In the genomic region with DNA sequence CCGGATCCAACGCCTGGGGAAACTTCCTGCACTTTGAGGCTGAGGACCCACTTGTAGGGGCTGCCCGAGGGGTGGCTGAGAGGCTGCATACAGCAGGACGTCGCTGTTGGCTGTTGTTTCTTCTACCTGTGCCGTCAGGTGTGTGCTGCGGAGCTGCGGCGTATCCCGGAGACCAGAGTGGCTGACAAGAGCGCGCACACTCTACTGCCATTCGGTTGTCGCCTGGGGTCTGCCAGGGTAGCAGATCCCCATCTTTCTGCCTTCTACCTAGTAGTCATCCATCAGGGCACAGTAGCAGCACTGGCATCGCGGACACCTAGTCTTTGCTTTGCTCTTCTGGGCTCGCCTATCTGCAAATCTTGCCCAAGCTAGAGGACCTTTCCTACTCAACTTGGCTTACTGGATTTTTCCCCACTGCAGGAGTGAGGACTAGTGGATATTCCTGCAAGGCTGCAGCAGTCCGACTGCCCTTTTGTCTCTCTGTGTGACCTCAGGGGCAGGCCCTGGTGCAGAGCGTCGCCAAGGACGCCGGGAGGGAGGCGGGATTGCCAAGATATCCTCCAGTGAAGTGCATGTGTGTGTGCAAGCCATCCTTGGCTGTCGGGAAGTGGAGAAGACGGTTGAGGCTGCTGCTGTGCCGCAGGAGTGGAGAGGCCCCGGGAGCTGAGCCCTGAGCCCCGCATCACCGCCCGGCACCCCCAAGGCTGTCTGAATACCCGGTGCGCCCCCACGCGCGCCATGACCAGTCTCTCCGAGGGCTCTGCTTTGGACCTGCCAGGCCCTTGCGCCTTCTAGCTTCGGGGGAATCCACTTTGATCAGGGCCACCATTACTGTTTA, we compare ENCODE assay signal across 8 mouse cellular contexts. TPM values are rescaled to one million over a fixed set of nuclear protein-coding genes. Genes with fewer than 3 reads are reported as not detected.
DNase-seq lines count a peak whose midpoint lies in the region; ATAC-seq and TF ChIP-seq lines count a peak whose summit lies in the region.

No protein-coding gene starts in this region.

- H3K36me3 ChIP-seq in forebrain, postnatal 0 days (ENCODE audit: insufficient read depth): no peaks in the 10 kb centered on the region
- no peaks in the 10 kb centered on the region for H3K36me3 ChIP-seq in intestine, embryonic 15.5 days
- no peaks in the 10 kb centered on the region for H3K36me3 ChIP-seq in liver, embryonic 11.5 days (ENCODE audit: control insufficient read depth, insufficient read depth, low read length)
- no peaks in the 10 kb centered on the region for H3K36me3 ChIP-seq in neural tube, embryonic 14.5 days (ENCODE audit: control insufficient read depth, insufficient read depth, low read length)

- TF ChIP-seq CTCF in forebrain, postnatal 0 days (IDR thresholded peaks at IDR 0.05; ENCODE audit: low read depth): no peak

- H3K4me2 ChIP-seq in forebrain, postnatal 0 days (ENCODE audit: low read depth): peak overlapping the region; percentile 89
- peak overlapping the region; percentile 94 for H3K4me2 ChIP-seq in intestine, embryonic 15.5 days (replicated peaks)
- peak overlapping the region; percentile 90 for H3K4me2 ChIP-seq in liver, embryonic 11.5 days
- H3K4me2 ChIP-seq in neural tube, embryonic 14.5 days (ENCODE audit: low read depth, low read length): peak overlapping the region; percentile 89

- no peak overlapping the region for H3K27ac ChIP-seq in forebrain, postnatal 0 days (ENCODE audit: low read depth, low read length)
- H3K27ac ChIP-seq in intestine, embryonic 15.5 days: no peak overlapping the region
- H3K27ac ChIP-seq in liver, embryonic 11.5 days (ENCODE audit: low read depth, low read length): no peak overlapping the region
- H3K27ac ChIP-seq in neural tube, embryonic 14.5 days (ENCODE audit: low read depth, low read length): 0 out of 2 replicates have a peak overlapping the region, but pooled peaks have one; percentile 24

- DNase-seq in cerebellum, postnatal 14 days: peak; percentile 7 to 12
- DNase-seq in adrenal gland, postnatal 10 days: peak; percentile 31
- peak; percentile 49 for DNase-seq in forebrain, postnatal 0 days
- DNase-seq in liver, embryonic 11.5 days (ENCODE audit: low spot score): peak; percentile 37
- no peak for DNase-seq in thymus, postnatal 14 days

- no peak for ATAC-seq in cerebellum, adult (ENCODE audit: insufficient number of reproducible peaks, low FRiP score, low TSS enrichment)
- peak; percentile 21 for ATAC-seq in forebrain, postnatal 0 days
- peak; percentile 15 for ATAC-seq in intestine, embryonic 15.5 days
- ATAC-seq in liver, embryonic 11.5 days (replicated peaks; ENCODE audit: low FRiP score): no peak
- ATAC-seq in neural tube, embryonic 14.5 days (ENCODE audit: low read depth): peak; percentile 28

- WGBS in forebrain, postnatal 0 days: 1% methylated on average over 38 of the region's 38 CpGs
- under 1% methylated on average over 38 of the region's 38 CpGs for whole genome bisulfite sequencing in intestine, embryonic 15.5 days
- under 1% methylated on average over 38 of the region's 38 CpGs for WGBS in liver, embryonic 11.5 days
- under 1% methylated on average over 38 of the region's 38 CpGs for WGBS in neural tube, embryonic 14.5 days

- H3K4me3 ChIP-seq in forebrain, postnatal 0 days (ENCODE audit: low read depth, low read length): peak overlapping the region; percentile 77
- peak overlapping the region; percentile 64 for H3K4me3 ChIP-seq in intestine, embryonic 15.5 days (replicated peaks)
- H3K4me3 ChIP-seq in liver, embryonic 11.5 days (ENCODE audit: low read depth, low read length): peak overlapping the region; percentile 64
- H3K4me3 ChIP-seq in neural tube, embryonic 14.5 days (ENCODE audit: low read depth, low read length): peak overlapping the region; percentile 55

- H3K9me3 ChIP-seq in forebrain, postnatal 0 days (ENCODE audit: low read length): no peaks in the 10 kb centered on the region
- H3K9me3 ChIP-seq in intestine, embryonic 15.5 days: no peaks in the 10 kb centered on the region
- H3K9me3 ChIP-seq in liver, embryonic 11.5 days (ENCODE audit: control insufficient read depth, low read length): no peaks in the 10 kb centered on the region
- no peaks in the 10 kb centered on the region for H3K9me3 ChIP-seq in neural tube, embryonic 14.5 days (ENCODE audit: control insufficient read depth, low read length)

- H3K4me1 ChIP-seq in forebrain, postnatal 0 days (ENCODE audit: insufficient read depth): 0 out of 2 replicates have a peak, but pooled peaks cover 9% of the 10 kb centered on the region
- H3K4me1 ChIP-seq in intestine, embryonic 15.5 days (replicated peaks): peaks cover 26% of the 10 kb centered on the region
- peaks cover 5% of the 10 kb centered on the region for H3K4me1 ChIP-seq in liver, embryonic 11.5 days (replicated peaks; ENCODE audit: control insufficient read depth, insufficient read depth, low read length)
- no peaks in the 10 kb centered on the region for H3K4me1 ChIP-seq in neural tube, embryonic 14.5 days (ENCODE audit: control insufficient read depth, insufficient read depth, low read length)

- H3K27me3 ChIP-seq in forebrain, postnatal 0 days (ENCODE audit: insufficient read depth, low read length): 0 out of 2 replicates have a peak, but pooled peaks cover 5% of the 10 kb centered on the region
- peaks cover 29% of the 10 kb centered on the region for H3K27me3 ChIP-seq in intestine, embryonic 15.5 days (replicated peaks)
- H3K27me3 ChIP-seq in liver, embryonic 11.5 days (replicated peaks; ENCODE audit: control insufficient read depth, insufficient read depth, low read length): peaks cover 43% of the 10 kb centered on the region
- no peaks in the 10 kb centered on the region for H3K27me3 ChIP-seq in neural tube, embryonic 14.5 days (ENCODE audit: control insufficient read depth, insufficient read depth, low read length)

- H3K9ac ChIP-seq in forebrain, postnatal 0 days: peak overlapping the region; percentile 59
- H3K9ac ChIP-seq in intestine, embryonic 15.5 days: peak overlapping the region; percentile 60
- no peak overlapping the region for H3K9ac ChIP-seq in liver, embryonic 11.5 days (ENCODE audit: low read depth, low read length)
- peak overlapping the region; percentile 76 for H3K9ac ChIP-seq in neural tube, embryonic 14.5 days (replicated peaks; ENCODE audit: low read depth, low read length)

RNA-seq across cellular contexts. Expression of a gene that starts 1.0 kb away (rescaled TPM):
- 10 to 100 TPM; 10.8 to 22.4 TPM for total RNA-seq in adrenal gland, postnatal 10 days (2021)
- total RNA-seq in forebrain, postnatal 0 days (2014; rRNA removed): 18.6 and 41.5 TPM in 2 replicates
- polyA plus RNA-seq in forebrain, postnatal 0 days (2015; fragmentation: Nextera tagmentation; extraction: Ambion mirVana): 2.9 and 7.7 TPM in 2 replicates
- 22.1 and 24.0 TPM in 2 replicates for polyA plus RNA-seq in intestine, embryonic 15.5 days (2015; fragmentation: Nextera tagmentation; extraction: Ambion mirVana)
- 3.8 and 5.1 TPM in 2 replicates for polyA plus RNA-seq in liver, embryonic 11.5 days (2014; fragmentation: Nextera tagmentation; extraction: Ambion mirVana)
- polyA plus RNA-seq in neural tube, embryonic 14.5 days (2014; fragmentation: Nextera tagmentation; extraction: Ambion mirVana): 57.5 and 68.8 TPM in 2 replicates

Comparison
In these comparisons a context has a peak if more than half of its experiments do, and no peak if none do; other contexts are left out.
1. ATAC-seq: peak in forebrain, postnatal 0 days (single experiment), intestine, embryonic 15.5 days (single experiment) and neural tube, embryonic 14.5 days (single experiment); none in cerebellum, adult (single experiment) and liver, embryonic 11.5 days (single experiment).
2. Peak in every context shown above with its lines, with median percentiles within 50 percentile points of each other: H3K4me2 ChIP-seq and H3K4me3 ChIP-seq.